Mouse (Mus musculus) G1E (cell line): Measurements from ENCODE around the gene Irf7.

Experiments
- CTCF ChIP-seq: IDR thresholded peaks from 2 replicates; pipeline ENCODE4 v1.5.1; 2012; ENCODE audit warnings: low read depth, low read length, inconsistent platforms, mixed read lengths
- GATA1 ChIP-seq: IDR thresholded peaks from 2 replicates; pipeline ENCODE4 v1.6.1; 2012; ENCODE audit warnings: borderline replicate concordance, low read length, inconsistent platforms, mixed read lengths
- GATA2 ChIP-seq: IDR thresholded peaks from 2 replicates; pipeline ENCODE4 v1.6.1; 2012; ENCODE audit warnings: low read depth, low read length, inconsistent platforms, borderline replicate concordance
- POLR2AphosphoS5 ChIP-seq: IDR thresholded peaks from 2 replicates; pipeline ENCODE4 v1.6.1; 2012; ENCODE audit warnings: low read depth, low read length, inconsistent platforms; ENCODE audit not compliant: insufficient replicate concordance
- TAL1 ChIP-seq: conservative IDR thresholded peaks from 2 replicates; pipeline ENCODE4 v1.6.1; 2012; ENCODE audit warnings: low read depth, low read length, inconsistent platforms, mixed read lengths

DNA sequence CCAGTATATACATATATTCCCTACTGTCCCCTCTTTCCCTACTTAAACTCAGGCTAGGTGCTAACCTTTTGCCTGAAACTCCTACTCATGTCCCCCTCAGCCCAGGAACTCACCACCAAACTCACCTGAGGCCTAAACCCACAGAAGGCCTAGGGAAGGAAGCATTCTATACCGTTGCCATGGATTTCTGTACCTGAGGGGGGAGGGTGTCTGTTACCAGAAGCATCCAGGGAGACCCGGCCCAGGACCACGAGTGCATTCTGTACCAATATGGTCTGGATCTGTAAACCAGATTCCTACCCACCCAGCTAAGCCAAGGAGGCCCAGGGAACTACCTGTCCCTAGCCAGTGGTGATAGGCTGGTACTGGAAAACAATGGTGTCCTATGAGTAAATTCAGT, 52.0 kb downstream of the Irf7 start:
- TF ChIP-seq CTCF (no peak), GATA1 (no peak), POLR2AphosphoS5 (no peak), TAL1 (no peak), GATA2 (no peak)
